Mouse (Mus musculus): Measurements from ENCODE around the gene Esr1. TPM values are rescaled to one million over a fixed set of nuclear protein-coding genes. Genes with fewer than 3 reads are reported as not detected.

The Esr1 gene
- total RNA-seq, 4 experiments from 2014 or later: 1.6 to 3.8 (median 2.2) TPM

DNA sequence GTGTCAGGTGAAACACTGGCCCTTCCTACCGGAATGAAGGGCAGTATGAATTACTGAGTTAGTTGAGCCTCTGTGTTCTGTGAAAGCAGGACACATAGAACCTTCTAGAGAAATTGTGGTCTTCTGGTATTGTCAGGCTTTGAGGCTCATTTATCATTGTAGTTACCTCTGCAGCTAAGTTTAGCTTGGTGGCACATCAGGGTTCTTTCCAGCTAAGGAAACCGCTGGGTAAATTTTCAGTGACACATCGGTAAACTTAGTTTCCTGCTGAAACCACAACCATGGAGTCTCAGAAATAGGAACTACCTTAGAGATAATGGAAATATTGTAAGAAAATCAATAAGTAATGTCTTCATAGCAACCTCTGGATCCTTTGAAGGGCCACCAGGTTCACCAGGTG lies 366.0 kb downstream of the Esr1 start:
- no peak for DNase-seq (ENCODE audit: low spot score in 2 of 2)

DNA sequence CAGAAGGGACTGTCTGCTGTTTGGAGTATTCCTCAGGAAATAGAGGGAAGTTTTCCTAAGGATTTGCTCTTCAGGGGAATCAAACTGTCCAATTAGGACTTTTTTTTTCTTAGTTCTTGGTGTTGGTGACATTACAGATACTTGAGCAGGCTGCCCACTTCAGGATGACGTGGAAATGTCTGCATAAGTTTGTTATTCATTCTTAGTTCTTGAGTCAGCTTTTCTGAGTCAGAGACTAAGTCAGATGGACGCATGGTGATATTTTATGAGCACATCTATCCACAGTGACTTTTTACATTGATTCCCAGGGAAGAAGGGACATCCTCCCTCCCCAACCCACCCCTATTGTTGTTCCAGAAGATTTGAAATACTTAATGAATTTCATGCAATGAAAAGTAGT lies 372.5 kb downstream of the Esr1 start:
- DNase-seq (ENCODE audit: low spot score in 2 of 2): no peak

DNA sequence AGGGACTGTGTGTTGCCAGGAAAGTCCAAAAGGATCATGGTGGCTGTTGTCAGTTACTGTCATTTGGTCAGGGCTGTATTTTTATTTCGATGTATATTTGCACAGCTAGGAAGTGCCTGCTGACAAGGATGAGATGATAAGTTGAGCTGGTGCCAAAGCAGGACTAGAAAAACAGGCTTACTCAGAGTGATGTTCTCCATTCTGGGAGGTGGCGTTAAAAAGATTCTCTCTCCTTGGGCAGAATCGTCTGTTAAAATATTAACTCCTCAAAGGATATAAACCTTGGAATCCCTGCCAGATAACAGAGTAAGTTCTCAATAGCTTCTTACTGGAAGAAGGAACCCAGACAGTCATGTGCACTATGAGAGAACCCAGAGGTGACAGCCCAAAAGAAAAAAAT lies 382.4 kb downstream of the Esr1 start:
- DNase-seq (ENCODE audit: low spot score in 2 of 2): no peak

DNA sequence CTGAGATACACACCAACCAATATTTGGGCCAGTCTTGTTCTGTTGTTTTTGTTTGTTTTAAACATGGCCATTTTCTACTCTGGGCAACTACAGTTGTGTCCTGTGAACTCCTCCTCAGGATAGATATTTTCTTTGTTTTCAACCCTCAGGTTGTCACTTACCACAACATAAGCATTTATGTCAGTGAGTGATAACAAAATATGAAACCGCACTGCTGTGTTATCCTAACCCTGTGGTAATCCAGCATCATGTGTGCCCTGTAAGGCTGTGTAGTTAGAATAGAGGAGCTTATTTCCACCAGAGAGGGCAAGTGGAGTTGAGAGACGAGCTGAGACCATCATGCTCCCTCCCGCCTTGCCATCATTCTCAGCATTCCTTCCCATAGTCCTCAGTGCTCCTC lies 385.2 kb downstream of the Esr1 start:
- no peak for DNase-seq (ENCODE audit: low spot score in 2 of 2)

DNA sequence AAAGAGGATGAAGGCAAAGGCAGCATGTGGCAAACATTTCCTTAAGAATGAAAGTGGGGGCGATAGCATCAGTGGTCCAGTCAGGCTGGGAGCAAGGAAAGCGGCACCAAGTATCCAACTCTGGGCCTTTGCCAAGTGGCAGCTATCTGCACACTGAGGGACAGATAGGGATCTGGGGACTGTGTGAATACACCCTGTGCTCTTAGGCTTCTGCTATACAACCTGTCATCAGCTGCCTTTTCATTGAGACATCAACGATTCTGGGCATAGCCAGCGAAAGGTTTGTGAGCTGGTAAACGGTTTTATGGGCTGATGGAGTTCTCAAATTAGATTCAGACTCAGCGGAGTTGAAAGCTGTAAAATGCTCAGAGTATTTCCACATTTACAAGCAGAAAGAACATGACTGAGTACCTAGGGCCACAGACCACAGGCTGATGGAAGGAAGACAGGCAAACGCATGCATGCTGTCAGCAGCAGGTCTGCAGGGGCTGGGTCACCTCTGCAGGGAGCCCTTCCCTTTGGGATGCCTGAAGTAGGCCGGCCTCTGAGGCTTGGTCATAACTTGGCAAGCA lies 397.5 kb downstream of the Esr1 start:
- no peak for DNase-seq (ENCODE audit: low spot score in 2 of 2)

DNA sequence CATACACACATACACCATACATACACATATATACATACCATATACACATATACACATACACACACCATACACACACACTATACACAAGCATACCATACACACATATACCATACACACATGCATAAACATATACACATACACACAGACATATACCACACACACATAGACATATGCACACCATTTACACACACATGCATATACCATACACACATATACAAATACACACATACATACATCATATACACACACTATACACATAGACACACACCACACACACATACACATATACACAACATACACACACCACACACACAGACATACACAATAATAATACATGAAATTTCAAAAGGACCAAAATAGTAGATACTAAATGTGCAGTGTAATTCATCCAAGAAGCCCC lies 400.6 kb downstream of the Esr1 start:
- no peak for DNase-seq (ENCODE audit: low spot score in 2 of 2)

DNA sequence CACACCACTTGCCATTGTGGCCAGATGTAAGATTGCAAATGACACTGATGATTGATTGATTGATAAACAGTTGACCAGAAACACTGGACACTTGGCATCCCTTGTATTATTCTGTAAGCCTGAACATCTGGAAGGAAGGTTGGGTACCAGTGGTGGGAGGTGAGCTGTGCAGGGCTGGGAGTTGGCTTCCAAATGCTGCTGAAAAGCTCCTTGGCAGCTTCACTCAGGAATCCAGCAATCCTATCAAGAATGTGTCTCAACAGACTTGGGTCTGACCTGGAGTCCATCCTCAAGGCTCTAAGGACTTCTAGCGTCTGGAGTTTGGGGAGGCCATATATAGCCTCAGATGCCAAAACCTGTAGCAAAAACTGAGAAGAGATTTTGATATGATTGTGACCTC lies 403.6 kb downstream of the Esr1 start:
- no peak for DNase-seq (ENCODE audit: low spot score in 2 of 2)

DNA sequence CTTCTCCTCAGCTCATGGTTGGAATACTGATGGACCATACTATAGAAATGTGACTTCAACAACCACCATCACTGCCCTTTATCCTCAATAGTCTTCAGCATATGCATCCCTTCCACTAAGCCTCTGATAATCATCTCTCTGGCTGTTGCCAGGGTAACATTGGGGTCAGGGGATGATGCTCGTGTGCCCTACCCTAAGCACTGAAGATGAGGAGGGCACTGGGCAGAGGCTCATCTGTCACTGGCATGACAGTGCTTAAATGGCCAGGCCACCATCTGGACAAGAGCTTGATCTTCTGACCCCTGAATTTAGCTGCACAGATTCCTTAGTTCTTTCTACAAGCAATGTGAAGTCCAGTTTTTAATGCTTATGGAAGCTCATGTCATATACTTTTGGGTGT lies 405.8 kb downstream of the Esr1 start:
- DNase-seq (ENCODE audit: low spot score in 2 of 2): no peak

DNA sequence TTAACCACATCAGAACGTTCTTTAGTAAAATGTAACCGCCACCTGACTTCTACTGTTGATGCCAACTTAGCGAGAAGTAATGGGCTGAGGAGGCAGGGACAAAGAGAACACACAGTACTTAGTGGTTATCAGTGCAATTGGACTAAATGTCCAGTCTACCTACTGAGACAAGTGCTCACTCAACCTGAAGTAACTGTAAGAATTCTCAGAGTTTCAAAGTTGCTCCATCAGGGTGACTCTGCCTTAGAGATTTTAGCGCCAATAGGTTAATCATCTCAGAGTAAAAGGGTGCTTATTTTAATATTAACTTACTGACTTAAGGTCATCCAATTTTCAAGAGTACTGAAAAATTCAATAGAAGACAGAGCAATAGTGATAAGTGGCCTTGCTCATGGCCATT lies 414.5 kb downstream of the Esr1 start:
- no peak for DNase-seq (ENCODE audit: low spot score in 2 of 2)

DNA sequence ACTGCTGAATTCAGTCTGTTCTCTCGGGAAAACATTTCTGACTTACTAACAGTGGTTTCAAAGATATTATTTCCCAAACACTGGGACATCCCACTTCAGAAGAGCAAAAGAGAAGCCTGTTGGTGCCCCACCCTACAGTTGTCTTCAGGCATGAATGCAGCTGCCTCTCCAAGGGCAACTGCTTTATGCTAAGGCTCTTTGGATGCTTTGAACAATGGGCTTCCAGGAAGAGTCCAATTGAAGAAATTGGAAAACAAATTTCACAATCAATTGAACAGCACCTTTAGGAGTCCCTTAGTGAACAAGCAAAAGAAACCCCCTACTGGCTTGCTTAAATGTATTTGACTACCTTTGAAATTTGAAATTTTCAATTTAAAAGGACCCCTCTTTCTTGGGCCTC lies 415.8 kb downstream of the Esr1 start:
- DNase-seq (ENCODE audit: low spot score in 2 of 2): no peak

DNA sequence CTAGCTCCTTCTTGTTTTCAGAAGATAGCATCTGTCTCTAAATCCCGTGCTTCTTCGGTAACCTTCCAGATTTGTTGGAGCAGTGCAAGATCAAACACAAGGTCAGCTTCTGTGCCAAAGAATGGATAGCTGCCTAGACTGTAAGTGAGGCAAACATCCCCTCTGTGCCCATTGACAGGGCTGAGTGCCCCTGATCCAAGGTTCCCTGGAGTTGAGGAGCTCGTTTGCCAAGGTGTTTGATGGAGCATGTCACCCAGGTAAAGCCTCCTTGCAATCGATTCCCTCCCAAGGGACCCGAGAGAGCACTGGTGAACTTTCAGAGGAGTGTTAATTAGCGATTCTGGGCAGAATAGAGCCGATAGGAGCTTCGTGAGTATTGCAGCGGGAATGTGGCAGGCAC lies 416.9 kb downstream of the Esr1 start:
- no peak for DNase-seq (ENCODE audit: low spot score in 2 of 2)

DNA sequence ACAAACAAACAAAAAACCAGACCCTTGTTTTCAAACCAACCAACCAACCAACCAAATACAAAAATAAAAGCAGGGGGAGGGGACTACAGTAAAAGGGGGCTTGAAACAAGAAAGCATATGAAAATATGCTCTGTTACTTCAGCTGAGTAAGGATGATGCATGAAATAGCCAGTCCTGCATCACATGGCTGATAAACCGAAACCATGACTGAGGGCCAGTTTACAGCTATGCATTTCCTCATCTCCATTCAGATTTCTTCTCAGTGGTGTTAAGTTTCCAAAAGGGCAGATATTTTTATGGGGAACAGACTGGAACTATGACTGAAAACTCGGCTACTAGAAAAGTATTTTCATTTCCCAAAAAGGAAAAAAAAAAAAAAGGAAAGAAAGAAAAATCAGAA lies 417.8 kb downstream of the Esr1 start:
- DNase-seq (ENCODE audit: low spot score in 2 of 2): no peak

DNA sequence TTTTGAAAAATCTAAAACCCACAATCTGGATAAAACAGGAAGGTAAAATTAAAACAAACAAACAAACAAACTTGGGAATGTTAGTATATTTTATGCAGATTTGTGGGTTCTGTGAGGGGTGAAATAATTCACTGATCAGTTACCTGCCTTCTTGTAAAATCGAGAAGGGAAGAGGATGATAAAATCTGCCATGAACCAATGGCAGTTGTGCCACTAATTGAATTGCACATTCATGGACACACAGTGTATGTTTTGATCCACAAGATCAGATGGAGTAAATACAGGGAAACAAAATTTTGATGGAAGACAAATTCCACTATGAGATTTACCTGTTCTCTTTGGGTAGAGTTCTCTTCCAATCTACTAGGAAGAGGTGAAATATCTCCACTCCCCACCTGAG lies 418.5 kb downstream of the Esr1 start:
- no peak for DNase-seq (ENCODE audit: low spot score in 2 of 2)

DNA sequence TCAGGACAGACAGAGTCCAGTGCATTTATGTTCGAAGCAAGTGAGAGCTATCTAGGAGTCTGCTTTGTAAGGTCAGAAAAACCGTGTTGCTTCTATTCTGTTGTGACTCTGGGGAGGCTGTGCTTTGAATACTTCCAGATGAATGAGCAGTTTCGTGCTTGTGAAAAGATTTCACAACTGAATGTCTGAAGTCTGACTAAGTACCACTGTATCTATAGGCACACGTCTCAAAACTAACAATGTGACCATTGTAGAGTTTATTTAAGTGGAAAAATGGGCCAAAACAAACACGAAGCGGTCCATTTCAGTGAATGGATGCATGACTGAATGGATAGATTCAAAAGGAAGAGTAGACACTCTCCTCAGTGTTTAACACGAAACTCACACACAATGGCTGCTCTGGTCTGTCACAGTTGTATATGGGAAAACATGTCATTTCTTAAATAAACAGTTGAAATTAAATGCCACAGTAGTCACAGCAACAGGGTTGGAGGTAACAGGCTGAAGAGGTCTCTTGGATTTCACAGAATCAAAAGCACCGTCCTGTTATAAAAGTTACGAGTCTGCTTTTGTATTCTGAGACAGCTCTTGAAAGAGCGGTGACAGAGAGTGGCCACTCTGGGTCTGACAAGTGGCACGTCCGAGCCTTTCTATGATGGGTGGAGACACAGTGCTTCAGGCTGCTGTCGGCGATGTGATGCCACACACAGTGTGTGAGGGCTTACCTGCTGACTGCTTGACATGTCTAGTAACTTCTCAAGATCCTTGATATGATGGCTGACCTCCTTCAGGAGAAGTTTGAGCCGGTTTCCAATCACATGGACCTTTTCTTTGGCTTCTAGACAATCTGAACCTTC lies 421.0 kb downstream of the Esr1 start:
- DNase-seq (ENCODE audit: low spot score in 2 of 2): no peak

DNA sequence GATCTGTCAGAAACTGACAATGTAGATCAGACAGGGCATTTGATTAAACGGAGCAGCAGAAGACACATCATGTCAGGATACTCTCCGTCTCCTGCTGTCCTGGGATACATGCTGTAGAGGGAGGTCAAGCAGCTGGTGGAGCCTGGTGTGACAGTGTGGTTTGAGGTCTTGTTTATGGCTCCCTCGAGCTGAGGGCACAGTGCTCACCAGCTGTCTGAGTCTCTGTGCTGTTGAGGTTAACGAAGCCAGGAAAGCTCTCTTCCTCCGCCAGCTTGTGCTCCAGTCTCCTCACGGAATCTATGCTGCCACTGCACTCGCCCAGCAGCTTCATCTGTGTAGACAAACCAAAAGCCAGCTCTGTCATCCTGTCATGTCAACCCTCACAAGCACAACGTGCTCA lies 429.9 kb downstream of the Esr1 start:
- no peak for DNase-seq (ENCODE audit: low spot score in 2 of 2)

DNA sequence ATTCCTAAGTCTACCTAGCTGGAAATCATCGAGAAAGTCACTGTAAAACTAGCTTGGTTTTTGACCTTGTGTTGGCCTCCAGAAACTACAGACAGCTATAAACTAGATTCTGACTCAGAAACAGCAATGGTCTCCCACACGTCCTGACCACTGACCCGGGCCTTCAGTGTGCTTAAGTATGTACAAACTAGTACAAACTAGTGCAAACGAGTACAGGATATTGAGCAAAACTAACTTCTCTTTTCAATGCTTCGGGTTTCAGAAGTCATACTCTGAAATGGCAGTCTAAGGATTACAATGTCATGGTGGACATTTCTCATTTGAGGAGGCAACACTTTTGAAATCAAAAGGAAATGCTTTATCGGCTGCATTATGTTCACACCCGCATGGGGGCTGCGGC lies 433.1 kb downstream of the Esr1 start:
- no peak for DNase-seq (ENCODE audit: low spot score in 2 of 2)

DNA sequence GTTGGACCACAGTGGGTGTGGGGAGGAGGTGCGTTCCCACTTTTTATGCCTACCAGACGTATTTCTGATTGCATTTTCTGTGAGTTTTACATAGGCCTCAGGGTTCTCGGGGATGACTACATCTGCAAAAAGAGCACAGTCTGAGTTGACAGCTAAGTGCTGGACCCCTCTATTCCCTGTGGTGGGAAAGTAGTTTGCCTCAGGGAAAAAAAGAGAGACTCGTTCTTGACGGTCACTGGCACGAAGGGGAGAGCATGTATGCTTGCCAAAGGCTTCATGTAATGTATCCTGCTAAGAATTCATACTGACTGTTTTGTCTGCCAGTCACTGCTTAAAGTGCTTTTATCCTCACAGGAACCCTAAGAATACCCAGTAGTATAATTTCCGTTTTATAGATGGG lies 433.8 kb downstream of the Esr1 start:
- DNase-seq (ENCODE audit: low spot score in 2 of 2): no peak

DNA sequence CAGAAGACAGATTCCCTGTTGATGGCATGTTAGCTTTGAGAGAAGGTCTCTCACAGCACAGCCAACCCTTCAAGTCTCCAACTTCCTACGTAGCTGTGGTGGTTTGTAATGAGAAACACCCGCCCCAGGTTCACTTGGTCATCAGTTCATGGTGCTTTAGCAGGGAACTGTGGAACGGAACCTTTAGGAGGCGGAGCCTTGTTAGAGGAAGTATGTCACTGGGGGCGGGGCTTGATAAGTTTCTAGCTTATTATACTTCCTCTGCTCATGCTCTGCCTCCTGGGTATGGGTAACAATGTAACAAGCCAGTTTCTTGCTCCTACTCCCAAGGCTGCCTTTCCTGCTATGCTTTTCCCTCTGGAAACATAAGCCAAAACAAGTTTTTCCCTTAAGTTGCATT lies 434.3 kb downstream of the Esr1 start:
- no peak for DNase-seq (ENCODE audit: low spot score in 2 of 2)

Other genes with a start within 250 kb of the Esr1 start
- 10 to 100 TPM; 10.3 to 12.4 (median 11.7) TPM for gene Zbtb2, start 223.5 kb upstream of the Esr1 start, total RNA-seq (2022)
- 10 to 100 TPM; 32.3 to 39.3 (median 38.0) TPM for gene Rmnd1, start 179.2 kb upstream of the Esr1 start, total RNA-seq (2022)
- 10 to 100 TPM; 21.3 to 24.1 (median 22.7) TPM for gene Armt1, start 179.1 kb upstream of the Esr1 start, total RNA-seq (2022)
- gene Ccdc170, start 129.1 kb upstream of the Esr1 start, total RNA-seq (2022): under 1 TPM; 0.22 to 0.64 (median 0.53) TPM

Data from left cerebral cortex, adult 8-10 months (tissue).